ENCODE assay signal across 9 mouse cellular contexts in genomic region chr5:120269416-120269860, GRCm38 (mm10).
DNase-seq lines count a peak whose midpoint lies in the region; ATAC-seq and TF ChIP-seq lines count a peak whose summit lies in the region.
"Had no signal": no experiment of that assay in that cellular context is flagged by ENCODE, and none has a peak within 500 bp of the region (broad histone marks: within the 10 kb centered on the region; RNA-seq: fewer than 3 reads in every experiment).

No protein-coding gene starts in this region.

- H3K4me2 ChIP-seq in liver, embryonic 12.5 days = peak overlapping the region; percentile 32
- H3K4me2 ChIP-seq in liver, postnatal 0 days (ENCODE audit: low read depth, low read length) = no peak overlapping the region
- peak overlapping the region; percentile 37 for H3K4me2 ChIP-seq in hindbrain, embryonic 16.5 days (ENCODE audit: low read length)
- H3K4me2 ChIP-seq in neural tube, embryonic 13.5 days = peak overlapping the region; percentile 35

- no peak overlapping the region for H3K27ac ChIP-seq in liver, embryonic 12.5 days
- H3K27ac ChIP-seq in liver, postnatal 0 days (ENCODE audit: low read depth) = no peak overlapping the region
- peak overlapping the region; percentile 81 for H3K27ac ChIP-seq in hindbrain, embryonic 16.5 days (ENCODE audit: low read depth, low read length)
- peak overlapping the region; percentile 91 for H3K27ac ChIP-seq in neural tube, embryonic 13.5 days (replicated peaks)
- H3K27ac ChIP-seq: liver, embryonic 14.5 days had no signal

- TF ChIP-seq CTCF in liver, postnatal 0 days (IDR thresholded peaks at IDR 0.05; ENCODE audit: low read depth) = no peak

- no peaks in the 10 kb centered on the region for H3K36me3 ChIP-seq in liver, embryonic 12.5 days
- no peaks in the 10 kb centered on the region for H3K36me3 ChIP-seq in liver, postnatal 0 days (replicated peaks; ENCODE audit: insufficient read depth, low read length)
- no peaks in the 10 kb centered on the region for H3K36me3 ChIP-seq in hindbrain, embryonic 16.5 days (ENCODE audit: control insufficient read depth, insufficient read depth, low read length)
- no peaks in the 10 kb centered on the region for H3K36me3 ChIP-seq in neural tube, embryonic 13.5 days

- no peak for ATAC-seq in liver, embryonic 12.5 days
- no peak for ATAC-seq in liver, postnatal 0 days
- peak; percentile 80 for ATAC-seq in hindbrain, embryonic 16.5 days
- peak; percentile 68 for ATAC-seq in neural tube, embryonic 13.5 days (ENCODE audit: low read depth)
- ATAC-seq in megakaryocyte-erythroid progenitor cell, adult 5-6 weeks (replicated peaks; ENCODE audit: low FRiP score, low TSS enrichment, poor library complexity, severe bottlenecking) = no peak

- no peaks in the 10 kb centered on the region for H3K9me3 ChIP-seq in liver, embryonic 12.5 days (replicated peaks)
- no peaks in the 10 kb centered on the region for H3K9me3 ChIP-seq in liver, postnatal 0 days (ENCODE audit: low read length)
- H3K9me3 ChIP-seq in hindbrain, embryonic 16.5 days (ENCODE audit: control insufficient read depth, low read length) = 0 out of 2 replicates have a peak, but pooled peaks cover 2% of the 10 kb centered on the region
- 0 out of 2 replicates have a peak, but pooled peaks cover 3% of the 10 kb centered on the region for H3K9me3 ChIP-seq in neural tube, embryonic 13.5 days

- H3K4me1 ChIP-seq in liver, embryonic 12.5 days = no peaks in the 10 kb centered on the region
- H3K4me1 ChIP-seq in liver, postnatal 0 days (ENCODE audit: insufficient read depth) = no peaks in the 10 kb centered on the region
- H3K4me1 ChIP-seq in hindbrain, embryonic 16.5 days (ENCODE audit: control insufficient read depth, insufficient read depth, low read depth, low read length) = peaks cover 23% of the 10 kb centered on the region
- peaks cover 36% of the 10 kb centered on the region for H3K4me1 ChIP-seq in neural tube, embryonic 13.5 days (replicated peaks)

- intact Hi-C loops in left cerebral cortex, postnatal 36 days (cut with DNase I) = no loop called here

- TF ChIP-seq EP300 in liver, postnatal 0 days (IDR thresholded peaks at IDR 0.05; ENCODE audit: low read depth) = no peak

- peaks cover 71% of the 10 kb centered on the region for H3K27me3 ChIP-seq in liver, embryonic 12.5 days (replicated peaks)
- H3K27me3 ChIP-seq in liver, postnatal 0 days (ENCODE audit: insufficient read depth, low read length) = peaks cover 10% of the 10 kb centered on the region; the same call in 1 of the 2 replicates
- H3K27me3 ChIP-seq in hindbrain, embryonic 16.5 days (replicated peaks; ENCODE audit: control insufficient read depth, insufficient read depth, low read length) = no peaks in the 10 kb centered on the region
- peaks cover 7% of the 10 kb centered on the region; the same call in 1 of the 2 replicates for H3K27me3 ChIP-seq in neural tube, embryonic 13.5 days

- no peak overlapping the region for H3K9ac ChIP-seq in liver, embryonic 12.5 days
- no peak overlapping the region for H3K9ac ChIP-seq in liver, postnatal 0 days (replicated peaks)
- peak overlapping the region; percentile 58 for H3K9ac ChIP-seq in hindbrain, embryonic 16.5 days (ENCODE audit: low read depth, low read length)
- H3K9ac ChIP-seq in neural tube, embryonic 13.5 days = peak overlapping the region; percentile 49
- H3K9ac ChIP-seq: liver, embryonic 14.5 days had no signal

- 7% methylated on average over 22 of the region's 22 CpGs for WGBS in liver, embryonic 12.5 days (ENCODE audit: insufficient replicate concordance)
- 7% methylated on average over 22 of the region's 22 CpGs for WGBS in liver, postnatal 0 days (ENCODE audit: insufficient replicate concordance)
- WGBS in hindbrain, embryonic 16.5 days = 5% methylated on average over 22 of the region's 22 CpGs
- 5% methylated on average over 22 of the region's 22 CpGs for WGBS in neural tube, embryonic 13.5 days

- DNase-seq in cerebellum, postnatal 14 days = peak; percentile 59 to 67
- no peak for DNase-seq in cerebellum, adult 11 months
- DNase-seq in liver, postnatal 0 days = no peak
- DNase-seq in left cerebral cortex, postnatal 36 days (ENCODE audit: low spot score in 2 of 2) = no peak

- no peak overlapping the region for H3K4me3 ChIP-seq in liver, embryonic 12.5 days
- H3K4me3 ChIP-seq in liver, postnatal 0 days (ENCODE audit: low read depth, low read length) = no peak overlapping the region
- H3K4me3 ChIP-seq in hindbrain, embryonic 16.5 days (ENCODE audit: low read length) = 0 out of 2 replicates have a peak overlapping the region, but pooled peaks have one; percentile 2
- H3K4me3 ChIP-seq in neural tube, embryonic 13.5 days = no peak overlapping the region

Comparison
In these comparisons a context has a peak if more than half of its experiments do, and no peak if none do; other contexts are left out.
1. DNase-seq: peak in cerebellum, postnatal 14 days (2 of 2); none in cerebellum, adult 11 months (single experiment), liver, postnatal 0 days (single experiment) and left cerebral cortex, postnatal 36 days (0 of 2).
2. ATAC-seq: peak in hindbrain, embryonic 16.5 days (single experiment) and neural tube, embryonic 13.5 days (single experiment); none in liver, embryonic 12.5 days (single experiment), liver, postnatal 0 days (single experiment) and megakaryocyte-erythroid progenitor cell, adult 5-6 weeks (single experiment).
3. H3K27ac ChIP-seq: peak in hindbrain, embryonic 16.5 days (single experiment) and neural tube, embryonic 13.5 days (single experiment); none in liver, embryonic 12.5 days (single experiment) and liver, postnatal 0 days (single experiment).
4. H3K9ac ChIP-seq: peak in hindbrain, embryonic 16.5 days (single experiment) and neural tube, embryonic 13.5 days (single experiment); none in liver, embryonic 12.5 days (single experiment) and liver, postnatal 0 days (single experiment).